ENCODE assay signal across 29 mouse cellular contexts in genomic region chr2:102721859-102722258, GRCm38 (mm10).
DNase-seq lines count a peak whose midpoint lies in the region; ATAC-seq and TF ChIP-seq lines count a peak whose summit lies in the region.
"Had no signal": no experiment of that assay in that cellular context is flagged by ENCODE, and none has a peak within 500 bp of the region (broad histone marks: within the 10 kb centered on the region; RNA-seq: fewer than 3 reads in every experiment).

No protein-coding gene starts in this region.

- H3K36me3 ChIP-seq in liver, adult 2 months (ENCODE audit: control insufficient read depth, insufficient read depth, low read length): no peaks in the 10 kb centered on the region
- no peaks in the 10 kb centered on the region for H3K36me3 ChIP-seq in liver, embryonic 11.5 days (ENCODE audit: control insufficient read depth, insufficient read depth, low read length)
- no peaks in the 10 kb centered on the region for H3K36me3 ChIP-seq in CH12.LX (replicated peaks in 1 of 2; ENCODE audit: control insufficient read depth in 1 of 2, insufficient read depth in 1 of 2, low read length in 1 of 2)
- H3K36me3 ChIP-seq: embryonic facial prominence, embryonic 10.5 days; embryonic facial prominence, embryonic 13.5 days; heart, embryonic 10.5 days; heart, embryonic 15.5 days; hindbrain, embryonic 12.5 days; hindbrain, embryonic 15.5 days had no signal

- TF ChIP-seq EP300 in CH12.LX (IDR thresholded peaks at IDR 0.05; ENCODE audit: low read length): no peak

- in situ Hi-C loops in CH12.LX (cut with MboI; ENCODE audit: low pct_ligation_motif_present, low pct_unique_long_range_greater_than_20kb, low sequenced_read_pairs): no loop called here

- 52% methylated on average over 2 of the region's 2 CpGs for WGBS in liver, adult 2 months
- 61% methylated on average over 2 of the region's 2 CpGs for WGBS in liver, embryonic 11.5 days

- H3K27me3 ChIP-seq in liver, adult 2 months (ENCODE audit: control insufficient read depth, insufficient read depth, low read length): peaks cover 5% of the 10 kb centered on the region; the same call in 1 of the 2 replicates
- no peaks in the 10 kb centered on the region for H3K27me3 ChIP-seq in liver, embryonic 11.5 days (replicated peaks; ENCODE audit: control insufficient read depth, insufficient read depth, low read length)
- H3K27me3 ChIP-seq in CH12.LX (replicated peaks): no peaks in the 10 kb centered on the region
- H3K27me3 ChIP-seq: embryonic facial prominence, embryonic 13.5 days; forebrain, embryonic 13.5 days; heart, embryonic 15.5 days; hindbrain, embryonic 12.5 days; hindbrain, embryonic 15.5 days had no signal

- DNase-seq in heart, adult 11 months: peak; percentile 57
- DNase-seq in heart, postnatal 4 days: no peak
- peak; percentile 58 for DNase-seq in liver, adult 2 months (ENCODE audit: extremely low read depth, low read depth, low spot score)
- DNase-seq in liver, embryonic 11.5 days (ENCODE audit: low spot score): no peak
- no peak for DNase-seq in CH12.LX (ENCODE audit: extremely low read depth)
- no peak for DNase-seq in lung, postnatal 36 days
- DNase-seq: adrenal gland, adult 8-10 months; adrenal gland, postnatal 25 days; B cell, adult 2 months; cerebellum, adult 11-12 months; cerebellum, adult 8-10 months; cerebellum, postnatal 10 days; cerebellum, postnatal 36 days; embryo, embryonic 11 days; forebrain, postnatal 0 days; gastrocnemius, adult 2 months; gastrocnemius, postnatal 14 days; heart, adult 18-20 months; heart, postnatal 14 days had no signal

- no peak overlapping the region for H3K4me2 ChIP-seq in liver, embryonic 11.5 days
- no peak overlapping the region for H3K4me2 ChIP-seq in CH12.LX (ENCODE audit: insufficient read depth, low read depth, poor library complexity, severe bottlenecking)
- H3K4me2 ChIP-seq: embryonic facial prominence, embryonic 13.5 days; forebrain, embryonic 13.5 days; heart, embryonic 15.5 days; hindbrain, embryonic 12.5 days; hindbrain, embryonic 15.5 days had no signal

- TF ChIP-seq CTCF in liver, adult 2 months (IDR thresholded peaks at IDR 0.05; ENCODE audit: low read depth, low read length): no peak
- TF ChIP-seq CTCF in CH12.LX (conservative IDR thresholded peaks at IDR 0.05 in 1 of 2, IDR thresholded peaks at IDR 0.05 in 1 of 2; ENCODE audit: low read depth in 2 of 2, low read length in 2 of 2): no peak

- no peaks in the 10 kb centered on the region for H3K9me3 ChIP-seq in liver, embryonic 11.5 days (ENCODE audit: control insufficient read depth, low read length)
- H3K9me3 ChIP-seq in CH12.LX (replicated peaks; ENCODE audit: low read length): peaks cover 5% of the 10 kb centered on the region
- H3K9me3 ChIP-seq: embryonic facial prominence, embryonic 10.5 days; embryonic facial prominence, embryonic 13.5 days; forebrain, embryonic 13.5 days; heart, embryonic 10.5 days; heart, embryonic 15.5 days; hindbrain, embryonic 12.5 days; hindbrain, embryonic 15.5 days had no signal

- TF ChIP-seq POLR2A in liver, adult 2 months (IDR thresholded peaks at IDR 0.05; ENCODE audit: extremely low read depth, insufficient read depth, low read length): no peak
- TF ChIP-seq POLR2A in CH12.LX (IDR thresholded peaks at IDR 0.05; ENCODE audit: low read depth, low read length): no peak

- H3K4me1 ChIP-seq in liver, adult 2 months (ENCODE audit: control insufficient read depth, insufficient read depth, low read length): no peaks in the 10 kb centered on the region
- H3K4me1 ChIP-seq in liver, embryonic 11.5 days (replicated peaks; ENCODE audit: control insufficient read depth, insufficient read depth, low read length): no peaks in the 10 kb centered on the region
- H3K4me1 ChIP-seq in CH12.LX (ENCODE audit: control insufficient read depth in 1 of 2, insufficient read depth in 2 of 2): peaks cover 16 to 37% of the 10 kb centered on the region in 2 experiments
- H3K4me1 ChIP-seq: embryonic facial prominence, embryonic 10.5 days; embryonic facial prominence, embryonic 13.5 days; forebrain, embryonic 13.5 days; hindbrain, embryonic 12.5 days; hindbrain, embryonic 15.5 days had no signal

- dilution Hi-C loops in CH12.LX (cut with MboI; ENCODE audit: extremely low pct_ligation_motif_present, extremely low pct_unique_long_range_greater_than_20kb, low sequenced_read_pairs): no loop called here

- no peak for ATAC-seq in liver, embryonic 11.5 days (replicated peaks; ENCODE audit: low FRiP score)
- ATAC-seq: activated CD4-positive, CD25-positive, alpha-beta regulatory T cell, adult 4 months; forebrain, embryonic 13.5 days; forebrain, postnatal 0 days; intestine, postnatal 0 days had no signal

- no peak overlapping the region for H3K9ac ChIP-seq in liver, adult 2 months (ENCODE audit: low read depth, low read length)
- H3K9ac ChIP-seq in liver, embryonic 11.5 days (ENCODE audit: low read depth, low read length): no peak overlapping the region
- peak overlapping the region; percentile 51; the same call in 1 of the 2 replicates for H3K9ac ChIP-seq in CH12.LX (ENCODE audit: insufficient read depth, low read depth)
- H3K9ac ChIP-seq: embryonic facial prominence, embryonic 13.5 days; forebrain, embryonic 13.5 days; forebrain, postnatal 0 days; heart, embryonic 15.5 days; hindbrain, embryonic 12.5 days; hindbrain, embryonic 15.5 days had no signal

- TF ChIP-seq RAD21 in CH12.LX (IDR thresholded peaks at IDR 0.05; ENCODE audit: low read depth, low read length): no peak

- no peaks in the 10 kb centered on the region for H3K79me2 ChIP-seq in liver, adult 2 months (ENCODE audit: control insufficient read depth, insufficient read depth, low read length)
- no peaks in the 10 kb centered on the region for H3K79me2 ChIP-seq in CH12.LX (replicated peaks; ENCODE audit: control insufficient read depth, extremely low read depth, insufficient read depth, poor library complexity, severe bottlenecking)

- H3K4me3 ChIP-seq in liver, adult 2 months (ENCODE audit: insufficient read depth, low read depth, low read length): no peak overlapping the region
- H3K4me3 ChIP-seq in liver, embryonic 11.5 days (ENCODE audit: low read depth, low read length): no peak overlapping the region
- no peak overlapping the region for H3K4me3 ChIP-seq in CH12.LX (replicated peaks in 1 of 3; ENCODE audit: low read depth in 2 of 3, low read length in 2 of 3, poor library complexity in 1 of 3)
- H3K4me3 ChIP-seq: embryonic facial prominence, embryonic 10.5 days; embryonic facial prominence, embryonic 13.5 days; erythroblast, embryonic 14.5 days; forebrain, embryonic 13.5 days; gastrocnemius, adult 2 months; heart, embryonic 10.5 days; heart, embryonic 15.5 days; hindbrain, embryonic 12.5 days; hindbrain, embryonic 15.5 days had no signal

- H3K27ac ChIP-seq in liver, adult 2 months (replicated peaks; ENCODE audit: insufficient read depth, low read depth, low read length): no peak overlapping the region
- H3K27ac ChIP-seq in liver, embryonic 11.5 days (ENCODE audit: low read depth, low read length): no peak overlapping the region
- peak overlapping the region; percentile 59; the same call in 1 of the 2 replicates for H3K27ac ChIP-seq in CH12.LX (ENCODE audit: insufficient read depth, low read depth)
- H3K27ac ChIP-seq: embryonic facial prominence, embryonic 10.5 days; embryonic facial prominence, embryonic 13.5 days; forebrain, embryonic 13.5 days; gastrocnemius, adult 2 months; heart, embryonic 15.5 days; hindbrain, embryonic 12.5 days; hindbrain, embryonic 15.5 days had no signal

TF ChIP-seq in CH12.LX, 34 proteins besides CTCF, POLR2A, EP300 and RAD21:
- no peak for TF ChIP-seq MAZ (IDR thresholded peaks at IDR 0.05; ENCODE audit: low read depth, low read length)
- no peak for TF ChIP-seq NRF1 (IDR thresholded peaks at IDR 0.05; ENCODE audit: low read depth, low read length)
- TF ChIP-seq MAFK (IDR thresholded peaks at IDR 0.05; ENCODE audit: insufficient replicate concordance, low read length): no peak
- TF ChIP-seq TCF12 (IDR thresholded peaks at IDR 0.05; ENCODE audit: low read depth, low read length): no peak
- no peak for TF ChIP-seq ZC3H11A (IDR thresholded peaks at IDR 0.05; ENCODE audit: low read depth, low read length)
- no peak for TF ChIP-seq JUND (conservative IDR thresholded peaks at IDR 0.05; ENCODE audit: low read depth, low read length)
- TF ChIP-seq CHD1 (IDR thresholded peaks at IDR 0.05; ENCODE audit: low read depth, low read length): no peak
- no peak for TF ChIP-seq KAT2A (IDR thresholded peaks at IDR 0.05; ENCODE audit: insufficient replicate concordance, low read length)
- no peak for TF ChIP-seq SIN3A (IDR thresholded peaks at IDR 0.05; ENCODE audit: low read length)

Comparison
In these comparisons a context has a peak if more than half of its experiments do, and no peak if none do; other contexts are left out.
1. DNase-seq: peak in heart, adult 11 months (single experiment) and liver, adult 2 months (single experiment); none in heart, postnatal 4 days (single experiment), liver, embryonic 11.5 days (single experiment), CH12.LX (single experiment) and lung, postnatal 36 days (single experiment).